Comparison of ENCODE assay signal across 18 mouse cellular contexts in genomic region chr2:113379148-113379547, GRCm38 (mm10). TPM values are rescaled to one million over a fixed set of nuclear protein-coding genes. Genes with fewer than 3 reads are reported as not detected.
DNase-seq lines count a peak whose midpoint lies in the region; ATAC-seq and TF ChIP-seq lines count a peak whose summit lies in the region.
"Had no signal": no experiment of that assay in that cellular context is flagged by ENCODE, and none has a peak within 500 bp of the region (broad histone marks: within the 10 kb centered on the region; RNA-seq: fewer than 3 reads in every experiment).

No protein-coding gene starts in this region.

- TF ChIP-seq POLR2A in small intestine, adult 2 months (IDR thresholded peaks at IDR 0.05; ENCODE audit: low read depth, low read length), result no peak

- H3K27ac ChIP-seq in hindbrain, postnatal 0 days, result no peak overlapping the region
- no peak overlapping the region for H3K27ac ChIP-seq in hindbrain, embryonic 11.5 days (ENCODE audit: low read depth, low read length)
- H3K27ac ChIP-seq in lung, embryonic 14.5 days (ENCODE audit: low read depth), result no peak overlapping the region
- peak overlapping the region; percentile 61; the same call in 1 of the 2 replicates for H3K27ac ChIP-seq in small intestine, adult 2 months (ENCODE audit: insufficient read depth, low read depth, low read length)
- H3K27ac ChIP-seq: embryonic facial prominence, embryonic 12.5 days; forebrain, embryonic 15.5 days; heart, embryonic 10.5 days; hindbrain, embryonic 15.5 days had no signal

- H3K4me2 ChIP-seq in hindbrain, postnatal 0 days (ENCODE audit: low read depth, low read length), result no peak overlapping the region
- H3K4me2 ChIP-seq in hindbrain, embryonic 11.5 days (replicated peaks; ENCODE audit: low read depth, low read length), result no peak overlapping the region
- H3K4me2 ChIP-seq in lung, embryonic 14.5 days, result no peak overlapping the region
- H3K4me2 ChIP-seq: embryonic facial prominence, embryonic 12.5 days; forebrain, embryonic 15.5 days; hindbrain, embryonic 15.5 days had no signal

- H3K4me3 ChIP-seq in hindbrain, postnatal 0 days (ENCODE audit: low read length), result no peak overlapping the region
- H3K4me3 ChIP-seq in hindbrain, embryonic 11.5 days (ENCODE audit: low read depth, low read length), result no peak overlapping the region
- H3K4me3 ChIP-seq in lung, embryonic 14.5 days (ENCODE audit: low read depth, low read length), result no peak overlapping the region
- no peak overlapping the region for H3K4me3 ChIP-seq in small intestine, adult 2 months (ENCODE audit: low read depth, low read length)
- H3K4me3 ChIP-seq: embryonic facial prominence, embryonic 12.5 days; forebrain, embryonic 15.5 days; heart, embryonic 10.5 days; hindbrain, embryonic 15.5 days had no signal

- H3K4me1 ChIP-seq in hindbrain, postnatal 0 days (ENCODE audit: insufficient read depth, low read length), result peaks cover 6% of the 10 kb centered on the region; the same call in 1 of the 2 replicates
- no peaks in the 10 kb centered on the region for H3K4me1 ChIP-seq in hindbrain, embryonic 11.5 days (replicated peaks; ENCODE audit: control insufficient read depth, insufficient read depth, low read length)
- no peaks in the 10 kb centered on the region for H3K4me1 ChIP-seq in lung, embryonic 14.5 days (ENCODE audit: insufficient read depth)
- peaks cover 14% of the 10 kb centered on the region; the same call in 1 of the 2 replicates for H3K4me1 ChIP-seq in small intestine, adult 2 months (ENCODE audit: control insufficient read depth, insufficient read depth, insufficient read length, low read length)
- H3K4me1 ChIP-seq: embryonic facial prominence, embryonic 12.5 days; forebrain, embryonic 15.5 days; heart, embryonic 10.5 days; hindbrain, embryonic 15.5 days had no signal

- H3K27me3 ChIP-seq in hindbrain, postnatal 0 days (ENCODE audit: insufficient read depth, low read length), result no peaks in the 10 kb centered on the region
- H3K27me3 ChIP-seq in hindbrain, embryonic 11.5 days (ENCODE audit: control insufficient read depth, insufficient read depth, low read length), result no peaks in the 10 kb centered on the region
- no peaks in the 10 kb centered on the region for H3K27me3 ChIP-seq in lung, embryonic 14.5 days (ENCODE audit: insufficient read depth, low read length)
- no peaks in the 10 kb centered on the region for H3K27me3 ChIP-seq in small intestine, adult 2 months (ENCODE audit: control insufficient read depth, insufficient read depth, low read length)
- H3K27me3 ChIP-seq: embryonic facial prominence, embryonic 12.5 days; forebrain, embryonic 15.5 days; hindbrain, embryonic 15.5 days had no signal

- H3K36me3 ChIP-seq in hindbrain, postnatal 0 days (ENCODE audit: insufficient read depth, low read length), result no peaks in the 10 kb centered on the region
- H3K36me3 ChIP-seq in hindbrain, embryonic 11.5 days (ENCODE audit: control insufficient read depth, insufficient read depth, low read length), result no peaks in the 10 kb centered on the region
- H3K36me3 ChIP-seq in lung, embryonic 14.5 days (ENCODE audit: insufficient read depth), result no peaks in the 10 kb centered on the region
- H3K36me3 ChIP-seq in small intestine, adult 2 months (ENCODE audit: control insufficient read depth, insufficient read depth, low read length), result no peaks in the 10 kb centered on the region
- H3K36me3 ChIP-seq: embryonic facial prominence, embryonic 12.5 days; forebrain, embryonic 15.5 days; heart, embryonic 10.5 days; hindbrain, embryonic 15.5 days had no signal

- H3K9me3 ChIP-seq in hindbrain, postnatal 0 days (ENCODE audit: low read length), result no peaks in the 10 kb centered on the region
- H3K9me3 ChIP-seq in hindbrain, embryonic 11.5 days (ENCODE audit: control insufficient read depth, low read length), result no peaks in the 10 kb centered on the region
- H3K9me3 ChIP-seq in lung, embryonic 14.5 days (ENCODE audit: low read depth, low read length), result no peaks in the 10 kb centered on the region
- H3K9me3 ChIP-seq: embryonic facial prominence, embryonic 12.5 days; forebrain, embryonic 15.5 days; heart, embryonic 10.5 days; hindbrain, embryonic 15.5 days had no signal

- H3K9ac ChIP-seq in hindbrain, postnatal 0 days (replicated peaks; ENCODE audit: low read length), result no peak overlapping the region
- H3K9ac ChIP-seq in hindbrain, embryonic 11.5 days (ENCODE audit: low read depth, low read length), result no peak overlapping the region
- no peak overlapping the region for H3K9ac ChIP-seq in lung, embryonic 14.5 days
- H3K9ac ChIP-seq: embryonic facial prominence, embryonic 12.5 days; forebrain, embryonic 15.5 days; hindbrain, embryonic 15.5 days had no signal

- ATAC-seq in hindbrain, postnatal 0 days, result no peak
- ATAC-seq in hindbrain, embryonic 11.5 days (ENCODE audit: low FRiP score), result no peak
- ATAC-seq in lung, embryonic 14.5 days (ENCODE audit: insufficient read depth), result peak; percentile 70; the same call in 1 of the 2 replicates
- ATAC-seq: forebrain, embryonic 15.5 days had no signal

- DNase-seq in hindbrain, postnatal 0 days (ENCODE audit: low spot score), result peak; percentile 40
- no peak for DNase-seq in hindbrain, embryonic 11.5 days (ENCODE audit: low spot score)
- peak; percentile 50 for DNase-seq in lung, embryonic 14.5 days
- no peak for DNase-seq in lung, postnatal 10 days
- peak; percentile 28 for DNase-seq in adipocyte (ENCODE audit: low spot score)
- DNase-seq in layer of hippocampus, postnatal 25 days (ENCODE audit: extremely low spot score in 1 of 2, low spot score in 1 of 2), result no peak
- DNase-seq: adrenal gland, adult 8-10 months; adrenal gland, postnatal 36 days; cerebellum, adult 2 months; cerebellum, postnatal 25 days; gastrocnemius, postnatal 10 days; heart, adult 18-20 months; heart, postnatal 10 days had no signal

- no peak for TF ChIP-seq CTCF in hindbrain, postnatal 0 days (IDR thresholded peaks at IDR 0.05; ENCODE audit: low read depth)
- no peak for TF ChIP-seq CTCF in lung, embryonic 14.5 days (IDR thresholded peaks at IDR 0.05; ENCODE audit: low read depth)
- no peak for TF ChIP-seq CTCF in small intestine, adult 2 months (IDR thresholded peaks at IDR 0.05; ENCODE audit: extremely low read depth, insufficient read length, insufficient replicate concordance, low read depth, low read length)

RNA-seq across cellular contexts. Expression of gene Fmn1, which starts 51.6 kb away (rescaled TPM):
- 0.83 and 1.3 TPM in 2 replicates for total RNA-seq in hindbrain, postnatal 0 days (2014; rRNA removed)
- polyA plus RNA-seq in hindbrain, postnatal 0 days (2015; fragmentation: Nextera tagmentation; extraction: Ambion mirVana), result 0.50 and 0.55 TPM in 2 replicates
- 1.3 and 2.0 TPM in 2 replicates for polyA plus RNA-seq in hindbrain, embryonic 11.5 days (2014; fragmentation: Nextera tagmentation; extraction: Ambion mirVana)
- polyA plus RNA-seq in lung, embryonic 14.5 days (2014; fragmentation: Nextera tagmentation; extraction: Ambion mirVana), result 2.5 and 2.7 TPM in 2 replicates
- polyA plus RNA-seq in small intestine, adult 2 months (2012; rRNA removed), result 2.9 and 11.5 TPM in 2 replicates
- total RNA-seq in layer of hippocampus, postnatal 25 days (2021), result 10 to 100 TPM; 29.8 to 35.4 TPM

Comparison
In these comparisons a context has a peak if more than half of its experiments do, and no peak if none do; other contexts are left out.
1. DNase-seq: peak in hindbrain, postnatal 0 days (single experiment), lung, embryonic 14.5 days (single experiment) and adipocyte (single experiment); none in hindbrain, embryonic 11.5 days (single experiment), lung, postnatal 10 days (single experiment) and layer of hippocampus, postnatal 25 days (0 of 2).